Mouse (Mus musculus) embryonic facial prominence, embryonic 10.5 days (tissue): ENCODE measurements around the gene Dennd5b. TPM values are rescaled to one million over a fixed set of nuclear protein-coding genes. Genes with fewer than 3 reads are reported as not detected.
"Not testable (repeated sequence)": the region's sequence is repeated elsewhere in the genome, so short reads cannot be mapped to it uniquely, and the experiment has no call there.

ENCODE experiments used
- DNase-seq: peaks from one replicate; pipeline ENCODE4 v3.0.0-alpha.2; 2017; ENCODE audit warnings: low spot score
- H3K27ac ChIP-seq: fragments of 300-500 bp; sonication (generic); replicated peaks from 2 replicates; pipeline ENCODE4 v1.5.1; 2016; ENCODE audit warnings: mild to moderate bottlenecking
- H3K27me3 ChIP-seq: fragments of 300-500 bp; sonication (generic); replicated peaks from 2 replicates; pipeline ENCODE4 v1.6.1; 2016; ENCODE audit warnings: low read depth, mild to moderate bottlenecking; ENCODE audit not compliant: poor library complexity, severe bottlenecking
- H3K36me3 ChIP-seq: fragments of 300-500 bp; sonication (generic); replicated peaks from 2 replicates; pipeline ENCODE4 v1.6.1; 2016; ENCODE audit warnings: mild to moderate bottlenecking, moderate library complexity
- H3K4me1 ChIP-seq: fragments of 300-500 bp; sonication (generic); 2 replicates; pipeline ENCODE4 v1.6.1; 2016
- H3K4me3 ChIP-seq: fragments of 300-500 bp; sonication (generic); 2 replicates; pipeline ENCODE4 v1.5.1; 2016; ENCODE audit warnings: mild to moderate bottlenecking, moderate library complexity
- H3K9me3 ChIP-seq: fragments of 300-500 bp; sonication (generic); 2 replicates; pipeline ENCODE4 v1.6.1; 2016; ENCODE audit warnings: mild to moderate bottlenecking
- WGBS: fragments of 180-500 bp; shearing (Covaris S2); methylation state at CpG from one replicate; pipeline ENCODE4 v1.1.7; 2016; 5-methylcytosine and 5-hydroxymethylcytosine counted together
- polyA plus RNA-seq: library from polyadenylated mRNA; unstranded; fragments of >200 nt; fragmentation: Nextera tagmentation; extraction: Ambion mirVana; gene quantifications from 2 replicates; pipeline ENCODE4 v1.2.1, GENCODE M21; 2016

Gene Dennd5b
- polyA plus RNA-seq, 1 experiment from 2014 or later = 10.8 TPM

GRCm38 (mm10) chr6:148989792-148990491 lies 111.5 kb downstream of the Dennd5b start:
- not testable (repeated sequence) for DNase-seq, H3K9me3 ChIP-seq, H3K27ac ChIP-seq, H3K27me3 ChIP-seq, H3K36me3 ChIP-seq, H3K4me3 ChIP-seq
- H3K4me1 ChIP-seq = peaks cover 30% of the 10 kb centered on the region
- 86% methylated on average over 3 of the region's 3 CpGs for WGBS

- no peak overlapping the region for H3K27ac ChIP-seq
- 87% methylated on average over 4 of the region's 4 CpGs for WGBS
- no peak overlapping the region for H3K4me3 ChIP-seq
- no peaks in the 10 kb centered on the region for H3K27me3 ChIP-seq
- peaks cover 6% of the 10 kb centered on the region; the same call in 1 of the 2 replicates for H3K4me1 ChIP-seq
- no peak for DNase-seq
- H3K36me3 ChIP-seq = no peaks in the 10 kb centered on the region
- H3K9me3 ChIP-seq = no peaks in the 10 kb centered on the region
Observed at GRCm38 (mm10) chr6:148986003-148986402, 115.5 kb downstream of the Dennd5b start.

DNA sequence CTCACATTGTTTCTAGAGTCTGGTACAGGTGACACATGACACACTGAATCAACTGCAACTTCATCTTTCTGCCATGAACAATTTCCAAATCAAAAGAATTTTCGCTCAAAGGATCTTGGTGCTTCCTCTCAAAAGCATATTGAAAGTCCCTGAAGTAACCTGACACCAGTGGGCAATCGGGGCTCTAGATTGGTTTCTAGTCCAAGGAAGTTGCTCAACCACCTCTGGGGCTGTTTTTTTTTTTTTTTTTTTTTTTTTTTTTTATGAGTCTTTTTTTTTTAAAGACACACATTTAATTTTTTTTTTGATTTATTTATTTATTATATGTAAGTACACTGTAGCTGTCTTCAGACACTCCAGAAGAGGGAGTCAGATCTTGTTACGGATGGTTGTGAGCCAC lies 121.0 kb downstream of the Dennd5b start:
- Histone ChIP-seq H3K9me3 (no peaks in the 10 kb centered on the region), H3K27me3 (no peaks in the 10 kb centered on the region), H3K36me3 (no peaks in the 10 kb centered on the region), H3K27ac (no peak overlapping the region), H3K4me1 (peaks cover 6% of the 10 kb centered on the region; the same call in 1 of the 2 replicates), H3K4me3 (no peak overlapping the region)
- DNase-seq = no peak
- WGBS = 62% methylated on average over 3 of the region's 3 CpGs

GRCm38 (mm10) chr6:148975096-148975495 lies 126.4 kb downstream of the Dennd5b start:
- DNase-seq = no peak
- Histone ChIP-seq H3K4me1 (peaks cover 18% of the 10 kb centered on the region), H3K27me3 (no peaks in the 10 kb centered on the region), H3K9me3 (no peaks in the 10 kb centered on the region), H3K27ac (no peak overlapping the region), H3K4me3 (no peak overlapping the region), H3K36me3 (no peaks in the 10 kb centered on the region)
- WGBS = 94% methylated on average over 3 of the region's 3 CpGs

DNA sequence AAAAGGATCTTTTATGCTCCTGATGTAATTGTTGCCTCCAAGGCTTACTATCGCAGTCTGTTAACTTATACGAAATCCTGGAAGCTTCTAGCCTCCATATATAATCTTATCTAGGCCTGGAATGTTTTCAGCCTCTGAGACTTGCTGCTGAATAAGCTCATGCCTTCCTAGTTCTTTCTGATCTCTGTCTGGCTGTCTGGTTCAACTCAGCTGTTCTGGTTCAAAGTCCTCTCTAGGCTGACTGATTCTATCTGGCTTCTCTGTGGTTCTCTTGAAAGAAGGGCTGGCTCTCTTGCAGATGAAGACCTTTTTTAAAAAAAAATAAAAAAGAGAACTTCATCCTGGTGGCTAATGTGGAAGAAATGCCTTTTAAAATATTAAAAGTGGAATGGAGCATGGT lies 128.6 kb downstream of the Dennd5b start:
- H3K36me3 ChIP-seq = no peaks in the 10 kb centered on the region
- no peaks in the 10 kb centered on the region for H3K9me3 ChIP-seq
- no peak for DNase-seq
- no peak overlapping the region for H3K27ac ChIP-seq
- no peak overlapping the region for H3K4me3 ChIP-seq
- WGBS = 82% methylated on average over 2 of the region's 2 CpGs
- H3K4me1 ChIP-seq = peaks cover 18% of the 10 kb centered on the region
- no peaks in the 10 kb centered on the region for H3K27me3 ChIP-seq

- Histone ChIP-seq H3K27ac (no peak overlapping the region), H3K27me3 (no peaks in the 10 kb centered on the region), H3K36me3 (no peaks in the 10 kb centered on the region), H3K9me3 (no peaks in the 10 kb centered on the region), H3K4me3 (no peak overlapping the region), H3K4me1 (peaks cover 18% of the 10 kb centered on the region)
- peak; percentile 23 for DNase-seq
- WGBS = 15% methylated on average over 9 of the region's 9 CpGs
Observed at GRCm38 (mm10) chr6:148972059-148972848, 129.2 kb downstream of the Dennd5b start.

DNA sequence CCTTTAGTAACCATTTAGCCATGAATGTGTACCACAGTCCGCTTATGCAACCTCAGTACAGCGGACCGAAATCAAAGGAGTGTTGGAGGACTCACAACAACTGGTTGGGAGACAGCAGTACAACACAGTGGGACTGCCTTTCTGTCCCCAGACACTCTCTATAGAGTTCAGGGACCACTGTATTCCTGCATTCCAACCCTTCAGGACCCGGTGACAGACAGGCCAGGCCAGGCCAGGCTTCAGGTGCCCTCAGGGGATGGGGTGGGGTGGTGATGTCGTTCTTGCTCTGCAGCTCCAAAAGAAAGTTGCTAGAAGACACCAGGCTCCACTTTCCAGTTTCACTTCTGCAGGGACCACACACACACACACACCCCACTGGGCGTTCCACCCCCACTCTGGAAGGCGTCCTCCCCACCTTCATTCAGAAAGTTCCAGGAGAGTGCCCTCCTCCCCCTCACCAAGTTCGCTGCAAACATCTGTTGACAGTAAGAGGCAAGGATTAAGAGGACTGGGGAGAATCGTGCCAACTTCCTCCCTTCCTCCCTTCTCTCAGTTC lies 130.0 kb downstream of the Dennd5b start:
- DNase-seq = peak; percentile 45
- no peak overlapping the region; the same call in 1 of the 2 replicates for H3K27ac ChIP-seq

GRCm38 (mm10) chr6:148961285-148961684 lies 140.2 kb downstream of the Dennd5b start:
- WGBS = 66% methylated on average over 1 of the region's 1 CpGs
- DNase-seq = no peak
- H3K4me3 ChIP-seq = no peak overlapping the region

More for the DNA sequence above, 130.0 kb downstream of the Dennd5b start:
- peak overlapping the region; percentile 28; the same call in 1 of the 2 replicates for H3K4me3 ChIP-seq
- WGBS = 29% methylated on average over 9 of the region's 9 CpGs
- no peaks in the 10 kb centered on the region for H3K27me3 ChIP-seq
- no peaks in the 10 kb centered on the region for H3K36me3 ChIP-seq
- H3K4me1 ChIP-seq = peaks cover 18% of the 10 kb centered on the region
- no peaks in the 10 kb centered on the region for H3K9me3 ChIP-seq

DNA sequence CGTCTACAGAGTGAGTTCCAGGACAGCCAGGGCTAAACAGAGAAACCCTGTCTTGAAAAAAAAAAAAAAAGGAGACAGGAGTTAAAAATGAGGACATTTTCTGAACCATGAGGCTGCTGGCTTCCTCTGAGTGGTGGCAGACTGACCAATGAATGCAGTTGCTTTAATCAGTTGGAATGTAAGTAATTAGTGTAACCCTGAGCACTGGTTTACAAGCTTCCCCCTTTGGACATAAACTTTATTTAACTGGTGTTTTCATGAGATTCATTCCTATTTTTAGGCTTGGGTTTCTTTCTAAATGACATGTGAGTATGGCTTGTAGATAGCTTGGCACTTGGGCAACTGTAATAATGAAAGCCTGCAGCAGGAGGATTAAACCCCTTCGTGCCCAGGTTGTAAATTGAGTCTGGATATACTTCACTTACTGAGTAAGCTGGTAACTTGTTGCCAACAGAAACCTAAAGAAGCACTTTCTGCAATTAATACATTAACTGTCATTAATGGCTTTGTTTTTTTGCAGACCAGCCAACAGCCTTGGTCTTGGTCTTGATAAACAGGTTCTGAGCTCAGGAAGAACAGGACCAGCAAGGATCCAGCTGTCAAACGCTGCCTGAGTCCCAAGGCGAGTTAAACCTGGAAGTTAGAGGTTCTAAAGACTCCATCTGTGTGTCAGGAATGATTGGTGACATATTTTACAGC lies 141.8 kb downstream of the Dennd5b start:
- DNase-seq = no peak
- no peak overlapping the region for H3K4me3 ChIP-seq
- WGBS = 68% methylated on average over 4 of the region's 4 CpGs
- no peaks in the 10 kb centered on the region for H3K9me3 ChIP-seq
- no peak overlapping the region for H3K27ac ChIP-seq
- no peaks in the 10 kb centered on the region for H3K4me1 ChIP-seq
- H3K27me3 ChIP-seq = no peaks in the 10 kb centered on the region
- H3K36me3 ChIP-seq = no peaks in the 10 kb centered on the region

More at GRCm38 (mm10) chr6:148961285-148961684, 140.2 kb downstream of the Dennd5b start:
- no peaks in the 10 kb centered on the region for H3K36me3 ChIP-seq
- H3K4me1 ChIP-seq = no peaks in the 10 kb centered on the region
- no peaks in the 10 kb centered on the region for H3K27me3 ChIP-seq
- no peak overlapping the region for H3K27ac ChIP-seq
- H3K9me3 ChIP-seq = no peaks in the 10 kb centered on the region

DNA sequence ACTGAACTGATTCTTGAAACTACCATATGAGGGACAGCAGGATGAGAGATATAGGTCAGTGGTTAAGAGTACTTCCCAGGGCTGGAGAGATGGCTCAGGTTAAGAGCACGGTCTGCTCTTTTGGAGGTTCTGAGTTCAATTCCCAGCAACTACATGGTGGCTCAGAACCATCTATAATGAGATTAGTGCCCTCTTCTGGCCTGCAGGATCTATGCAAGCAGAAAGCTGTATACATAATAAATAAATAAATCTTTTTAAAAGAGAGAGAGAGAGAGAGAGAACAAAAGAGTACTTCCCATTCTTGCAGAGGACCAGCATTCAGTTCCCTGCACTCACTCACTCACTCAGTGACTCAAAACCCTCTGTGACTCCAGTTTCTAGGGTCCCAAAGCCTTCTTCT lies 142.8 kb downstream of the Dennd5b start:
- 95% methylated on average over 1 of the region's 1 CpGs for WGBS
- Histone ChIP-seq H3K27ac (no peak overlapping the region), H3K36me3 (no peaks in the 10 kb centered on the region), H3K27me3 (no peaks in the 10 kb centered on the region), H3K4me1 (no peaks in the 10 kb centered on the region), H3K4me3 (no peak overlapping the region), H3K9me3 (no peaks in the 10 kb centered on the region)
- no peak for DNase-seq

DNA sequence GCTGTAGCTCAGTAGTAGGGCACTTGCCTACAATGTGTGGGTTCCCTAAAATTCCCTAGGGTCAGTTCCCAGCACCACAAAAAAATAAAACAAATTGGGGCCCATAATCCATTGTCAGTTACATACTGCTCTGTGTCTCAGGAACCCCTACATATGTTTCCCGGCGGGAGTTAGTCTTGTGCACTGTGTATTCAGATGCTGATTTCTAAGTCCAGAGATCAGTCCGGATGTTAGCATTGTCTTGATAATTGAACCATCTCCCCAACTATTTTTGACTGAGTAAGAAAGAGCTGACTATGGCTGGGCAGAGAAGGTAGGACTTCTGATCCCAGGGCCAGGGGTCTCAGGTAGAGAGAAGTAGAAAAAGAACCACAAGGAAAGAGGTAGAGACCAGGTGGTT lies 144.4 kb downstream of the Dennd5b start:
- WGBS = 87% methylated on average over 3 of the region's 3 CpGs
- Histone ChIP-seq H3K36me3 (no peaks in the 10 kb centered on the region), H3K4me1 (no peaks in the 10 kb centered on the region), H3K9me3 (no peaks in the 10 kb centered on the region), H3K27ac (no peak overlapping the region), H3K27me3 (no peaks in the 10 kb centered on the region), H3K4me3 (no peak overlapping the region)
- no peak for DNase-seq

GRCm38 (mm10) chr6:148955641-148956420 lies 145.6 kb downstream of the Dennd5b start:
- no peaks in the 10 kb centered on the region for H3K9me3 ChIP-seq
- DNase-seq = no peak
- no peaks in the 10 kb centered on the region for H3K4me1 ChIP-seq
- H3K27ac ChIP-seq = no peak overlapping the region
- no peaks in the 10 kb centered on the region for H3K27me3 ChIP-seq
- no peaks in the 10 kb centered on the region for H3K36me3 ChIP-seq
- H3K4me3 ChIP-seq = no peak overlapping the region
